Mouse (Mus musculus): ENCODE results near the gene Fbxw25. TPM values are rescaled to one million over a fixed set of nuclear protein-coding genes. Genes with fewer than 3 reads are reported as not detected.

Fbxw25 gene
- polyA plus RNA-seq (2014; fragmentation: Illumina TruSeq; extraction: RNeasy Lipid Tissue Mini Kit (QIAGEN cat#74804); ENCODE audit: low read depth, low replicate concordance) = not detected

GRCm38 (mm10) chr9:109664552-109664951 is at the start of gene Fbxw25:
Fbxw25 (minus strand) TSS chr9:109664652.

GRCm38 (mm10) chr9:109702600-109702999 is 38.1 kb upstream of the Fbxw25 start, which contains the start of gene Fbxw18:
Fbxw18 (minus strand) TSS chr9:109702700.

GRCm38 (mm10) chr9:109625957-109626356 is 38.5 kb downstream of the Fbxw25 start, which contains the start of gene Fbxw24:
Fbxw24 (minus strand) TSS chr9:109626057.

Other genes with a start within 250 kb of the Fbxw25 start
- not detected for gene Fbxw16, start 215.5 kb downstream of the Fbxw25 start, polyA plus RNA-seq (2014; fragmentation: Illumina TruSeq; extraction: RNeasy Lipid Tissue Mini Kit (QIAGEN cat#74804); ENCODE audit: low read depth, low replicate concordance)
- not detected for gene Fbxw19, start 168.8 kb downstream of the Fbxw25 start, polyA plus RNA-seq (2014; fragmentation: Illumina TruSeq; extraction: RNeasy Lipid Tissue Mini Kit (QIAGEN cat#74804); ENCODE audit: low read depth, low replicate concordance)
- gene Fbxw15, start 96.4 kb downstream of the Fbxw25 start, polyA plus RNA-seq (2014; fragmentation: Illumina TruSeq; extraction: RNeasy Lipid Tissue Mini Kit (QIAGEN cat#74804); ENCODE audit: low read depth, low replicate concordance) = not detected
- not detected for gene Fbxw24, start 38.6 kb downstream of the Fbxw25 start, polyA plus RNA-seq (2014; fragmentation: Illumina TruSeq; extraction: RNeasy Lipid Tissue Mini Kit (QIAGEN cat#74804); ENCODE audit: low read depth, low replicate concordance)
- not detected for gene Fbxw18, start 38.0 kb upstream of the Fbxw25 start, polyA plus RNA-seq (2014; fragmentation: Illumina TruSeq; extraction: RNeasy Lipid Tissue Mini Kit (QIAGEN cat#74804); ENCODE audit: low read depth, low replicate concordance)
- gene Fbxw26, start 81.4 kb upstream of the Fbxw25 start, polyA plus RNA-seq (2014; fragmentation: Illumina TruSeq; extraction: RNeasy Lipid Tissue Mini Kit (QIAGEN cat#74804); ENCODE audit: low read depth, low replicate concordance) = not detected
- gene Fbxw27, start 126.0 kb upstream of the Fbxw25 start, polyA plus RNA-seq (2014; fragmentation: Illumina TruSeq; extraction: RNeasy Lipid Tissue Mini Kit (QIAGEN cat#74804); ENCODE audit: low read depth, low replicate concordance) = not detected
- 2.3 TPM for gene Spink8, start 147.6 kb upstream of the Fbxw25 start, polyA plus RNA-seq (2014; fragmentation: Illumina TruSeq; extraction: RNeasy Lipid Tissue Mini Kit (QIAGEN cat#74804); ENCODE audit: low read depth, low replicate concordance)
- 4.8 TPM for gene Nme6, start 168.1 kb upstream of the Fbxw25 start, polyA plus RNA-seq (2014; fragmentation: Illumina TruSeq; extraction: RNeasy Lipid Tissue Mini Kit (QIAGEN cat#74804); ENCODE audit: low read depth, low replicate concordance)
- gene Camp, start 185.0 kb upstream of the Fbxw25 start, polyA plus RNA-seq (2014; fragmentation: Illumina TruSeq; extraction: RNeasy Lipid Tissue Mini Kit (QIAGEN cat#74804); ENCODE audit: low read depth, low replicate concordance) = not detected
- 13.1 TPM for gene Cdc25a, start 210.9 kb upstream of the Fbxw25 start, polyA plus RNA-seq (2014; fragmentation: Illumina TruSeq; extraction: RNeasy Lipid Tissue Mini Kit (QIAGEN cat#74804); ENCODE audit: low read depth, low replicate concordance)